Mouse (Mus musculus): ENCODE data around the gene Lrmda. TPM values are rescaled to one million over a fixed set of nuclear protein-coding genes. Genes with fewer than 3 reads are reported as not detected.

Gene Lrmda
- polyA plus RNA-seq, 1 experiment from 2014 or later: 0.87 TPM

DNA sequence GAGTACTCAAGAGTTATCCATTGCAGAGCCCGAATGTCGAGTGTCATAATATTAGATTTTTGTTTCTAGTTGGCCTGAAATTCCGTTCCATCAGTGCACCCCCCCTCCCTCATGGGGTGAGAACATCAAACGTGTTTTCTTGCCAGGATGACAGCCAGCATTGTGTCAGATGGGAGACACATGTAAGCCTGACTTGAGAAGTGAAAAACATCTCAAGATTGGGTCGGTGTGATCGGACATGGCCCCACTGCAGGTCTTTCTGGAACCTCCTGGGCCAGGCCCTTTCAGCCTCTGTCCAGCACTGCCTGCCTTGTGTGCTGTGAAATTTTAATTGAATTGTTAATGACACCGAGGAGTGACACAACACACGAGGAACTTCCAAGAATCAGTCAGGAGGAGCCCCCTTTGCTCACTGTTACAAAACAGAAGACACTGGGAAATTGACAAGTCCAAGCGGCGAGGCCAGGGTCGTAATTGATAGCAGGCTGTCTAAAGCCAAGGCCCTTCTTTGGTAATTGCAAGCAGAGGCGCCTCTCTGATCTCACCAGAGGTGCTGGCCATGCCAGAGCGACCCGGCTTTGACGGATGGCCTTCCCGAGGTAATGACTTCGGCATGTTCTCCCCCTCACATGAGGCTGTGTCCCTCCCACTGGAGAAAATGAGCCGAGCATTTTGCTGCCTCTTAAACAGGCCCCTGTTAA lies 95.3 kb downstream of the Lrmda start:
- H3K27ac ChIP-seq: no peak overlapping the region
- H3K4me2 ChIP-seq (replicated peaks): no peak overlapping the region
- H3K9me3 ChIP-seq: no peaks in the 10 kb centered on the region
- no peaks in the 10 kb centered on the region for H3K27me3 ChIP-seq (replicated peaks)
- H3K4me1 ChIP-seq (replicated peaks): 0 out of 2 replicates have a peak, but pooled peaks cover 6% of the 10 kb centered on the region
- H3K36me3 ChIP-seq: no peaks in the 10 kb centered on the region
- WGBS: 43% methylated on average over 18 of the region's 18 CpGs
- no peak overlapping the region for H3K4me3 ChIP-seq (replicated peaks)
- H3K9ac ChIP-seq: no peak overlapping the region
- 0 out of 2 replicates have a peak, but pooled peaks have one; percentile 39 for ATAC-seq

DNA sequence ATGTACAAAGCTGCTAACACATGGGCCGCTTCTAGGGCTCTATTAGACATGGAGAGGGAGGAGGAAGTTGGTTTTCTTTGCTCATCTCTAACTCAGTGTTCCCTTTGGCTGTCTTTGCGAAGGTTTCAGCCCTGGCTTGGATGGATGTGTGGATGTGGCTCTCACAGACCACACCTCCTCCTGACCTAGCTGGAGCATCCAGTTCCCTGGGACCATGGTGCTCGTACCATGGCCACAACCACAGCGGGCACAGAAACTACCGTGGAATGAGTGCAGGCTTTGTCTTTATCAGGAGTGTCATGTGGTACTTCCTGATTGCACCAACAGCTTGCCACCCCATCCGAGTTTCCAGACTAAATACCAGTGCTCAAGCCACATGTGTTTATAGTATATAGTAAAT lies 98.6 kb downstream of the Lrmda start:
- WGBS: 59% methylated on average over 6 of the region's 6 CpGs
- H3K27ac ChIP-seq: no peak overlapping the region
- no peak for ATAC-seq

DNA sequence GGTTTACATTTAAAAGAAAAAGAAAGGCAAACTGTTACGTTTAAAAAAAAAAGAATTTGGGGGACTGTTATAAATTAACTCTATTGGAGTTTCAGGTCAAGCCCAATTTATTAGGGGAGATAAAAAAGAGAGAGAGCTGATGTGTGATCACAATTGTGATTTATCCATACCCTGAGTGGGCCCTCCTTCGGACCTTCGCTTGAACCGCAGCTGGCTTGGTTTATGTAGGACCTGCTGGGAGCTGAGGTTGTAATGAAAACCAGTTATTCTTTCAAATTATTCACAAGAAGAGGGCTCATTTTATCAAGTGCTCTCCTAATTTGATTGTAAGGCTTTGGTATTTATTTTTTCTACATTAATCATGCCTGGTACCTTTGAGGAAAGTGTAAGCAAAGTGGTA lies 99.0 kb downstream of the Lrmda start:
- Histone ChIP-seq H3K36me3 (no peaks in the 10 kb centered on the region), H3K27ac (no peak overlapping the region), H3K4me3 (replicated peaks) (no peak overlapping the region), H3K9ac (no peak overlapping the region), H3K27me3 (replicated peaks) (no peaks in the 10 kb centered on the region), H3K9me3 (no peaks in the 10 kb centered on the region), H3K4me1 (replicated peaks) (0 out of 2 replicates have a peak, but pooled peaks cover 6% of the 10 kb centered on the region), H3K4me2 (replicated peaks) (no peak overlapping the region)
- ATAC-seq: no peak
- 55% methylated on average over 4 of the region's 4 CpGs for WGBS

More for the DNA sequence above, 98.6 kb downstream of the Lrmda start:
- no peaks in the 10 kb centered on the region for H3K9me3 ChIP-seq
- H3K27me3 ChIP-seq (replicated peaks): no peaks in the 10 kb centered on the region
- no peak overlapping the region for H3K9ac ChIP-seq
- H3K4me2 ChIP-seq (replicated peaks): no peak overlapping the region
- H3K4me3 ChIP-seq (replicated peaks): no peak overlapping the region
- 0 out of 2 replicates have a peak, but pooled peaks cover 6% of the 10 kb centered on the region for H3K4me1 ChIP-seq (replicated peaks)
- H3K36me3 ChIP-seq: no peaks in the 10 kb centered on the region

DNA sequence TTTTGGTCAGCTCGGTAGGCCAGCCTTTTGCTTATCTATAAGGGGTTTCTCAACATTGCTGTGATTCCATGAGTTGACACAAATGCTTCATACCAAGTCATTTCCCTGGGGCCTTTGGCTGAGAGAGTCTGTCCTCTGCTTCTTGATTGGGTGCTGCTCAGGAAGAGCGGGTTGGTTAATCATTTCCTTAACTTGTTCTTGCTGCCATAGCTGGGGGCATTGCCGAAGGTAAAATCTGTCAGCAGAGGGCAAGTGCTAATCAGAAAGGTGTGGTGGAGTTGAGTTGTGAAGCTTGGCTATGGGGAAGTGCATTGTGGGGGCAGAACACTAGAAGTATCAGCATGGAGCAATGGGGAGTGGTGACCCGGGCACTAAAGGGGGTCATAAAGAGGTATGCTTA lies 106.8 kb downstream of the Lrmda start:
- Histone ChIP-seq H3K27ac (peak overlapping the region; percentile 48; the same call in 1 of the 2 replicates), H3K27me3 (replicated peaks) (no peaks in the 10 kb centered on the region), H3K36me3 (no peaks in the 10 kb centered on the region), H3K4me3 (replicated peaks) (no peak overlapping the region), H3K9me3 (no peaks in the 10 kb centered on the region), H3K9ac (no peak overlapping the region), H3K4me2 (replicated peaks) (no peak overlapping the region), H3K4me1 (replicated peaks) (no peaks in the 10 kb centered on the region)
- peak; percentile 95 for ATAC-seq
- 53% methylated on average over 4 of the region's 4 CpGs for WGBS

DNA sequence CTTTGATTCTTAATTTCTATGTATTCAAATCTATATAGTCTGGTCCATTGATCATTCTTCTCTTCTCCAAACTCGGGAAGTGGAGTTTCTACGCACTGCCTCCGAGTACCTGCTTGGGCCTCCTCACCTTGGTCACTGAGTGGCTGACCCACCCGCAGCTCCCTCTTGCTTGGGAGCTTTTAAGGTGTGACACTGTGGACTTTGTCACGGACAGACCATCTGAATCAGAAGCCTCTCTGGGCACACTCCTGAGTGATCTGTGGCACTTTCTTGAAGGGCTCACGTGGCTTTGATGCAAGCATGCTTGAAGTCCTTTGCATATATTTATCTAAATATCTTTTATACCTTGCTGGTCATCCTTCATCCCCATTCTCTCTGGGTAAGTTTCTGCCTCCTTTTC lies 107.3 kb downstream of the Lrmda start:
- no peaks in the 10 kb centered on the region for H3K27me3 ChIP-seq (replicated peaks)
- H3K36me3 ChIP-seq: no peaks in the 10 kb centered on the region
- no peaks in the 10 kb centered on the region for H3K4me1 ChIP-seq (replicated peaks)
- H3K9me3 ChIP-seq: no peaks in the 10 kb centered on the region
- H3K27ac ChIP-seq: peak overlapping the region; percentile 48
- no peak overlapping the region for H3K4me3 ChIP-seq (replicated peaks)
- ATAC-seq: peak; percentile 81
- 56% methylated on average over 6 of the region's 6 CpGs for WGBS
- H3K4me2 ChIP-seq (replicated peaks): 0 out of 2 replicates have a peak overlapping the region, but pooled peaks have one; percentile 2
- H3K9ac ChIP-seq: no peak overlapping the region

DNA sequence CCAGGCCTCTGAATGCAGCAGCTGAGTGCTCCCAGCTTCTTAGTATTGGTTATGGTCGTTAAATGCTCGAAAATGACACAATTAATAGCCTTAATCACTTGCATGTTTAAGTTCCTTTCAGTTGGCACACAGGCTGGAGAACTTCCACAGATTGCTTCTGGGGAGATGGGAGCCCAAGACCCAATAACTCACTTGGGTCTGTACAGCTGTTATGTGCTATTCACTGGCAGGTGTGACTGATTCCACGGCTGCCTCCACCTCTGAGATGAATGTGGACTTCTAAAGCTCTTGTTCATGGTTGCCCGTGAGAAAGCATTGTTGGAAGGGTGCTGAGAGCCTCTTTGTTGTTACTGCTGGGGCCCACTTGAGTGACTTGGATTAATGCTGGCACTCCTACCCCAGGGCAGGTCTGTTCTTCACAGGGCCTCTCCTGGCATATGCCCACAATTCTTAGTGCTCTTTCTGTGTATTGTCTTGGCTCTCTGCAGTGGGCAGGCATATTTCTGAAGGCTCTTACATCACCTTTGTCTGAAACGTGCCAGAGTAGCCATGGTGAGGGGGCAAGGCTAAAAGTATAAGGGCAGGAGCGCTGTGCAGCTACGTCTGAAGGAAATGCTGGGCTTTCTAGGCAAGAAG lies 111.6 kb downstream of the Lrmda start:
- Histone ChIP-seq H3K9ac (no peak overlapping the region), H3K4me3 (replicated peaks) (no peak overlapping the region), H3K9me3 (no peaks in the 10 kb centered on the region), H3K27me3 (replicated peaks) (no peaks in the 10 kb centered on the region), H3K4me1 (replicated peaks) (no peaks in the 10 kb centered on the region), H3K27ac (no peak overlapping the region), H3K36me3 (no peaks in the 10 kb centered on the region), H3K4me2 (replicated peaks) (no peak overlapping the region)
- WGBS: 67% methylated on average over 7 of the region's 7 CpGs
- no peak for ATAC-seq

DNA sequence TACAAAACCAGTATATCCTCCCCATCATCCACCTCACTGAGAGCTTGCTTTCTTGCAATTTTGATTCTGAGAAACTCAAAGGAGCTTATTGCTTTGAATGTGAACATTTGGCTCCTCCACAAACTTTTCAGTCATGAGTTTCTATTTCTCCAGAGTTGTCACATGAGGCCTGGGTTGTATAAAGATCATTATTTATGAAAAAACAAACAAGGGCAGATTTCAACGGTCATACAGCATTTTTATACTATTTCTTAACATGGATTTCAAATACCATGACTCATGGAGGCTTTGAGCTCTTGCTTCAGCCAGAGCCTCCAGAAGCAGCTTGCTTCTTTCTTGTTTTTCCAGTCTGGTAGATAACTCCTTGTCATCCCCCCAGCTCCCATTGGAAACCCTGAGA lies 119.8 kb downstream of the Lrmda start:
- Histone ChIP-seq H3K4me1 (replicated peaks) (0 out of 2 replicates have a peak, but pooled peaks cover 2% of the 10 kb centered on the region), H3K36me3 (no peaks in the 10 kb centered on the region), H3K4me3 (replicated peaks) (no peak overlapping the region), H3K9ac (no peak overlapping the region), H3K27ac (no peak overlapping the region), H3K9me3 (no peaks in the 10 kb centered on the region), H3K4me2 (replicated peaks) (no peak overlapping the region), H3K27me3 (replicated peaks) (no peaks in the 10 kb centered on the region)
- 42% methylated on average over 1 of the region's 1 CpGs for WGBS
- ATAC-seq: no peak

DNA sequence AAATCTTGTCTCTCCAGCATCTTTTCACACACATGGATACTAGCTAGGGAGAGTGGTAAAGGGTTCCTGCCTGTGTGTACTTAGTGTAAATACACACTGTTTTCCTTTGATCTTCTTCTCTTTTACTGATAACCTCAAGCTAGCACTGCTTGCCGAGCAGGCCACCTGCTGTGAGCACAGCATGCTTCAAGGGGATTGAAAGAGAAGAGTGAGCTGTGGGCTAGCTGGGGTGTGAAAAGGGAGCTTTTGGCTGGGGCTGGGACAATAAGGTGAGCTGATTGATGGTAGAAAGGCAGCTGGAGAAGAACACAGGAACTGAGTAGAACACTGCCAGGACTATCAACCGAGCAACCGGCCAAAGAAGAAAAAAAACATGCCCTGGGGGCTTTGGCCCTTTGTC lies 124.5 kb downstream of the Lrmda start:
- 38% methylated on average over 3 of the region's 3 CpGs for WGBS
- ATAC-seq: peak; percentile 24; the same call in 1 of the 2 replicates
- H3K4me1 ChIP-seq (replicated peaks): peaks cover 17% of the 10 kb centered on the region

DNA sequence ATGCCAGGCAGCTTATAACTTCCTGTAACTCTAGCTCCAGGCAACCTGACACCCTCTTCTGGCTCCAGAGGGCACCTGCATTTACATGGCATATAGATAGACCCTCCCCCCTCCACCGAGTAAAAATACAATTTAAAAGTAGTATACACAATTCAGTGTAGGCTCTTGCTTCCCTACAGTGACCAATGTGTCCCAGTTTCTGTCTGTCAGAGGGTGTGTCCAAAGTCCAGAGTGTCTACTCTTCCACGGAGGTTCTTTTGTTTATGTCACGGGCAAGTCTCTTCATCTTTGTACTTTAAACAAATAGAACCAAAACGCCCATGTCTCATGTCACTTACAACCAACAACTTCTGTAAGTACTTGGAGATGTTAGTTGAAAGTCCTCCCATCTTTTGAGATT lies 126.4 kb downstream of the Lrmda start:
- H3K9ac ChIP-seq: no peak overlapping the region
- H3K4me3 ChIP-seq (replicated peaks): no peak overlapping the region
- ATAC-seq: peak; percentile 54; the same call in 1 of the 2 replicates
- peaks cover 17% of the 10 kb centered on the region for H3K4me1 ChIP-seq (replicated peaks)
- H3K27ac ChIP-seq: no peak overlapping the region
- no peak overlapping the region for H3K4me2 ChIP-seq (replicated peaks)
- H3K36me3 ChIP-seq: no peaks in the 10 kb centered on the region
- H3K27me3 ChIP-seq (replicated peaks): no peaks in the 10 kb centered on the region
- WGBS: 28% methylated on average over 4 of the region's 4 CpGs
- no peaks in the 10 kb centered on the region for H3K9me3 ChIP-seq

More for the DNA sequence above, 124.5 kb downstream of the Lrmda start:
- Histone ChIP-seq H3K4me2 (replicated peaks) (no peak overlapping the region), H3K27me3 (replicated peaks) (no peaks in the 10 kb centered on the region), H3K27ac (no peak overlapping the region), H3K36me3 (no peaks in the 10 kb centered on the region), H3K9me3 (no peaks in the 10 kb centered on the region), H3K9ac (no peak overlapping the region), H3K4me3 (replicated peaks) (no peak overlapping the region)

DNA sequence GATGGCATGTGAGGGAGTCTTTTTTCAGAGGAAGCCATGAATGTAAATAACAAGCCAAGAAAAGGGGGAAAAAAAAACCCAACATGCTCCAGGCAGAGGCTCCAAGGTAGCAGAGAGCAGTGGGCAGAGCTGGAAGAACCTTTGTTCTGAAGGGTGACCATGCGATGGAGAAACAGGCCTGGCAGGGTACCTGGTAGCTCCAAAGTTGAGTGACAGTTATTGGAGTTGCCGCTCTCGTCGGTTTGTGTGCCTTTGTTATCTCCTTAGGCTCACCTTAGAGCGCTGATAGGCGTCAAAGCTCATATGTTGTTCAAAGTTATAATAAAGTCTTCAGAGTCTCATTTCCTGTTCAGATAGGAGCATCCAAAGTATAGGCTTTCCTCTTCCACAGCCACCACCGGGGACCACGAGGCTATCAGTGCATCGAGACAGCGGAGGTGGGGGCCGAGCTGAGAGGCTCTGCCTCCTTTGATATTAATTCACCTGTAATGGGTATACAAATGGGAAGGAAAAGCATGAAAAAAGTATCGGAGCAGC lies 127.1 kb downstream of the Lrmda start:
- no peak overlapping the region for H3K27ac ChIP-seq
- WGBS: 55% methylated on average over 12 of the region's 12 CpGs

DNA sequence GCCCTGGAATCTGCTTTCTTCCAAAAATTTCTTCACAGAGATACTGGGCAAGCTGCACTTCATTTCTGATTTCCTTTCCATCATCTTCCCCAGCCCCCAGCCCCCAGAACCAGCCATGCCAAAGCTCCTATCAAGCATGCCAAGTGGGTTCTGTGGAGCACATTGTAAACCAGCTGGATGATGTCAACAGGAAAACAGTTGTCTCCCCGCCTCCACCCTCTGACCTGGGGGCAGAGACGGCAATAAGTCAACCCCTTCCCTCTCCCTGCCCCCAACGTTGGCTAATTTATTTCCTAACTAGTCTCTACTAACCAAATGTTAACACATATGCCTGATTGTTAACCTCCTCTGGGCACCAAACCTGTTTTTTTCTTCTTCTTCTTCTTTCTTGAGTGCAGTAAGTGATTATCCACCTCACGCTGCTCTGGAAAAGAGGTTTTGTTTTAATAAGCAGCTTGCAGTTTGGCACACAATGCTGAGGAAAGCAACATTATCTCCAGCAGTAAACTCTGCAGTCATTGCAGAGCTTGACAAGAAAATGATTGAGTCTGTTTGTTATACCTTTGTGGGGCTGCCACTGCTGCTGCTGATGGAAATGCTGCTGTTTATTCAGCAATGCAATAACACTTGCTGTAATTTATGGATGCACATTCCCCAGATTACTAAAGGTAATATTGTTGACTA lies 128.0 kb downstream of the Lrmda start:
- no peak for ATAC-seq
- H3K36me3 ChIP-seq: no peaks in the 10 kb centered on the region
- no peaks in the 10 kb centered on the region for H3K27me3 ChIP-seq (replicated peaks)
- WGBS: 33% methylated on average over 4 of the region's 4 CpGs
- H3K9ac ChIP-seq: no peak overlapping the region
- peaks cover 17% of the 10 kb centered on the region for H3K4me1 ChIP-seq (replicated peaks)
- no peak overlapping the region for H3K27ac ChIP-seq
- no peak overlapping the region for H3K4me2 ChIP-seq (replicated peaks)
- H3K4me3 ChIP-seq (replicated peaks): no peak overlapping the region
- H3K9me3 ChIP-seq: no peaks in the 10 kb centered on the region

More for the DNA sequence above, 127.1 kb downstream of the Lrmda start:
- H3K9me3 ChIP-seq: no peaks in the 10 kb centered on the region
- no peak overlapping the region for H3K4me3 ChIP-seq (replicated peaks)
- no peak overlapping the region for H3K4me2 ChIP-seq (replicated peaks)
- H3K36me3 ChIP-seq: no peaks in the 10 kb centered on the region
- H3K9ac ChIP-seq: no peak overlapping the region
- peak; percentile 77 for ATAC-seq
- peaks cover 17% of the 10 kb centered on the region for H3K4me1 ChIP-seq (replicated peaks)
- no peaks in the 10 kb centered on the region for H3K27me3 ChIP-seq (replicated peaks)

DNA sequence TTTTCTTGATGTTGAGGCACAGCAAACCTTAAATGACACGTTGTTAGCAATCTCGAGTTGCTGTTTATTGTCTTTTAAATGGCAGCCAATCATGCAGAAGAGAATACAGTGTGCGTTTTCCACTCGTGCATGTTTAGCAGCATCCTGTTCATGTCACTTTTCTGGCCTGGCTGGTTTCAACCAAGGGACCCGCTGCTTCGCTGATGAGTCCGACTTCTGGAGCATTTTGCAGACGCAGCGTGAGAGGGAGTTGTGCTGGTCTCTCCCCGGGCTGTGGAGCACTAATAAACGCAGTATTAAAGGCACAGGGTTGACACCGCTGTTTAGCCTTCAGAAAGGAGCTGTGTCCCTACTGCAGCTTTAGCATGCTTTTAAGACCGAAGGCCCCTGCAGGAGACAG lies 133.2 kb downstream of the Lrmda start:
- Histone ChIP-seq H3K36me3 (no peaks in the 10 kb centered on the region), H3K9ac (no peak overlapping the region), H3K4me3 (replicated peaks) (no peak overlapping the region), H3K4me1 (replicated peaks) (peaks cover 18% of the 10 kb centered on the region), H3K9me3 (no peaks in the 10 kb centered on the region), H3K27ac (no peak overlapping the region), H3K4me2 (replicated peaks) (no peak overlapping the region), H3K27me3 (replicated peaks) (no peaks in the 10 kb centered on the region)
- no peak for ATAC-seq
- WGBS: 39% methylated on average over 13 of the region's 13 CpGs

Data from intestine, embryonic 15.5 days (tissue).